8 mouse cellular contexts compared by ENCODE assay signal in the genomic region with DNA sequence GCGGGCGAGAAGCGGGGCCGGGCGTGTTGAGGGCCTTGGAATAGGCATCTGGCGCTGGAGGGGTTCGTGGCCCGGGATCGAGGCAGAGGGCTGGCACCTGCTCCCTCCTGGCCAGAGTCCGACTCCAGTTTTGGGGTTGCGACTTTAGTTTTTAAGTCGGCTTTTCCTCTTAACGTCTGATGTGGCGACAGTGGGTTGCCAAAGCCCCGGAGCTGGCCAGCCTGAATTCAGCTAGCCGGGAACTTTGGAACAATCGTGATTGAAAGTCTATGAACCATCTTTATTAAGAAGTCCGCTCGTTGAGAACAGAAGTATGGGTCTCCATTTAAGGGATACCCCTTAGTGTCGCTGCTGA. TPM values are rescaled to one million over a fixed set of nuclear protein-coding genes. Genes with fewer than 3 reads are reported as not detected.
DNase-seq lines count a peak whose midpoint lies in the region; ATAC-seq and TF ChIP-seq lines count a peak whose summit lies in the region.

No protein-coding gene starts in this region.

- WGBS in heart, embryonic 12.5 days: 3% methylated on average over 20 of the region's 20 CpGs
- under 1% methylated on average over 20 of the region's 20 CpGs for WGBS in forebrain, embryonic 15.5 days
- WGBS in liver, embryonic 16.5 days (ENCODE audit: insufficient replicate concordance): under 1% methylated on average over 20 of the region's 20 CpGs

- peak overlapping the region; percentile 32; the same call in 1 of the 2 replicates for H3K27ac ChIP-seq in heart, embryonic 12.5 days (ENCODE audit: poor library complexity, severe bottlenecking)
- peak overlapping the region; percentile 62 for H3K27ac ChIP-seq in forebrain, embryonic 15.5 days (replicated peaks)
- H3K27ac ChIP-seq in liver, embryonic 16.5 days (ENCODE audit: low read length): peak overlapping the region; percentile 99

- H3K4me3 ChIP-seq in heart, embryonic 12.5 days: peak overlapping the region; percentile 81
- H3K4me3 ChIP-seq in E14TG2a.4 (replicated peaks; ENCODE audit: low read length): peak overlapping the region; percentile 98
- peak overlapping the region; percentile 80 for H3K4me3 ChIP-seq in forebrain, embryonic 15.5 days
- H3K4me3 ChIP-seq in liver, embryonic 16.5 days (ENCODE audit: low read depth, low read length): peak overlapping the region; percentile 98

- DNase-seq in heart, postnatal 14 days: no peak
- no peak for DNase-seq in embryo, embryonic 10.5 days (ENCODE audit: low spot score)
- DNase-seq in urinary bladder, adult 18-20 months (ENCODE audit: low spot score in 2 of 2): no peak
- DNase-seq in thymus, postnatal 25 days: no peak

- H3K9me3 ChIP-seq in heart, embryonic 12.5 days (replicated peaks): no peaks in the 10 kb centered on the region
- H3K9me3 ChIP-seq in E14TG2a.4 (ENCODE audit: low read length): no peaks in the 10 kb centered on the region
- no peaks in the 10 kb centered on the region for H3K9me3 ChIP-seq in forebrain, embryonic 15.5 days
- no peaks in the 10 kb centered on the region for H3K9me3 ChIP-seq in liver, embryonic 16.5 days (replicated peaks; ENCODE audit: control insufficient read depth, low read length)

- H3K9ac ChIP-seq in heart, embryonic 12.5 days: peak overlapping the region; percentile 91
- peak overlapping the region; percentile 75 for H3K9ac ChIP-seq in forebrain, embryonic 15.5 days (replicated peaks)
- H3K9ac ChIP-seq in liver, embryonic 16.5 days (ENCODE audit: low read depth, low read length): peak overlapping the region; percentile 93

- intact Hi-C loops in heart, postnatal 14 days (cut with DNase I): no loop called here

- peak overlapping the region; percentile 94 for H3K4me2 ChIP-seq in heart, embryonic 12.5 days
- peak overlapping the region; percentile 97 for H3K4me2 ChIP-seq in forebrain, embryonic 15.5 days (replicated peaks)
- H3K4me2 ChIP-seq in liver, embryonic 16.5 days (ENCODE audit: low read depth, low read length): peak overlapping the region; percentile 87

- peaks cover 9% of the 10 kb centered on the region; the same call in 1 of the 2 replicates for H3K27me3 ChIP-seq in heart, embryonic 12.5 days (replicated peaks)
- H3K27me3 ChIP-seq in E14TG2a.4 (ENCODE audit: insufficient read depth, low read length): peaks cover 10% of the 10 kb centered on the region
- H3K27me3 ChIP-seq in forebrain, embryonic 15.5 days: no peaks in the 10 kb centered on the region
- no peaks in the 10 kb centered on the region for H3K27me3 ChIP-seq in liver, embryonic 16.5 days (ENCODE audit: control insufficient read depth, insufficient read depth, low read depth, low read length)

- H3K36me3 ChIP-seq in heart, embryonic 12.5 days: peaks cover 14% of the 10 kb centered on the region
- peaks cover 32% of the 10 kb centered on the region for H3K36me3 ChIP-seq in E14TG2a.4 (ENCODE audit: insufficient read depth, low read length)
- peaks cover 11% of the 10 kb centered on the region for H3K36me3 ChIP-seq in forebrain, embryonic 15.5 days
- H3K36me3 ChIP-seq in liver, embryonic 16.5 days (ENCODE audit: control insufficient read depth, insufficient read depth): peaks cover 25% of the 10 kb centered on the region

- no peak for ATAC-seq in heart, embryonic 12.5 days (ENCODE audit: insufficient number of reproducible peaks, low FRiP score)
- no peak for ATAC-seq in forebrain, embryonic 15.5 days (replicated peaks)
- no peak for ATAC-seq in liver, embryonic 16.5 days (ENCODE audit: low read depth)

- TF ChIP-seq CTCF in E14TG2a.4 (conservative IDR thresholded peaks at IDR 0.05; ENCODE audit: low read length): no peak

- peaks cover 15% of the 10 kb centered on the region for H3K4me1 ChIP-seq in heart, embryonic 12.5 days (replicated peaks)
- H3K4me1 ChIP-seq in E14TG2a.4 (replicated peaks; ENCODE audit: low read depth, low read length): peaks cover 21% of the 10 kb centered on the region
- H3K4me1 ChIP-seq in forebrain, embryonic 15.5 days: peaks cover 27% of the 10 kb centered on the region
- peaks cover 15% of the 10 kb centered on the region for H3K4me1 ChIP-seq in liver, embryonic 16.5 days (ENCODE audit: control insufficient read depth, low read depth, low read length)

RNA-seq across cellular contexts. Expression of gene Fahd1, which starts 0.6 kb away (rescaled TPM):
- polyA plus RNA-seq in heart, embryonic 12.5 days (2016; fragmentation: Nextera tagmentation; extraction: Ambion mirVana): 36.5 TPM in 2 replicates
- 10 to 100 TPM; 70.8 to 78.1 TPM for total RNA-seq in heart, postnatal 14 days (2021)
- polyA plus RNA-seq in forebrain, embryonic 15.5 days (2015; fragmentation: Nextera tagmentation; extraction: Ambion mirVana): 16.0 and 16.8 TPM in 2 replicates
- 46.3 and 47.3 TPM in 2 replicates for polyA plus RNA-seq in liver, embryonic 16.5 days (2015; fragmentation: Nextera tagmentation; extraction: Ambion mirVana)

RNA-seq across cellular contexts. Expression of gene Hagh, which starts 10.8 kb away (rescaled TPM):
- 39.9 and 41.2 TPM in 2 replicates for polyA plus RNA-seq in heart, embryonic 12.5 days (2016; fragmentation: Nextera tagmentation; extraction: Ambion mirVana)
- total RNA-seq in heart, postnatal 14 days (2021): 100 to 1,000 TPM; 109 to 122 TPM
- 45.1 and 45.7 TPM in 2 replicates for polyA plus RNA-seq in forebrain, embryonic 15.5 days (2015; fragmentation: Nextera tagmentation; extraction: Ambion mirVana)
- polyA plus RNA-seq in liver, embryonic 16.5 days (2015; fragmentation: Nextera tagmentation; extraction: Ambion mirVana): 124 and 125 TPM in 2 replicates

RNA-seq across cellular contexts. Expression of gene Igfals, which starts 15.0 kb away (rescaled TPM):
- 0.12 and 0.24 TPM in 2 replicates for polyA plus RNA-seq in heart, embryonic 12.5 days (2016; fragmentation: Nextera tagmentation; extraction: Ambion mirVana)
- 1 to 10 TPM; 8.3 to 8.4 TPM for total RNA-seq in heart, postnatal 14 days (2021)
- 0.11 TPM in 1 of 2 replicates, not detected in the other for polyA plus RNA-seq in forebrain, embryonic 15.5 days (2015; fragmentation: Nextera tagmentation; extraction: Ambion mirVana)
- 11.0 and 11.7 TPM in 2 replicates for polyA plus RNA-seq in liver, embryonic 16.5 days (2015; fragmentation: Nextera tagmentation; extraction: Ambion mirVana)

RNA-seq across cellular contexts. Expression of gene Nubp2, which starts 35.4 kb away (rescaled TPM):
- polyA plus RNA-seq in heart, embryonic 12.5 days (2016; fragmentation: Nextera tagmentation; extraction: Ambion mirVana): 31.9 and 33.1 TPM in 2 replicates
- total RNA-seq in heart, postnatal 14 days (2021): 10 to 100 TPM; 19.9 to 21.8 TPM
- 73.2 and 74.2 TPM in 2 replicates for polyA plus RNA-seq in forebrain, embryonic 15.5 days (2015; fragmentation: Nextera tagmentation; extraction: Ambion mirVana)
- 53.2 and 55.5 TPM in 2 replicates for polyA plus RNA-seq in liver, embryonic 16.5 days (2015; fragmentation: Nextera tagmentation; extraction: Ambion mirVana)

RNA-seq across cellular contexts. Expression of gene Spsb3, which starts 35.7 kb away (rescaled TPM):
- 25.7 and 28.3 TPM in 2 replicates for polyA plus RNA-seq in heart, embryonic 12.5 days (2016; fragmentation: Nextera tagmentation; extraction: Ambion mirVana)
- total RNA-seq in heart, postnatal 14 days (2021): 10 to 100 TPM; 32.4 to 39.3 TPM
- polyA plus RNA-seq in forebrain, embryonic 15.5 days (2015; fragmentation: Nextera tagmentation; extraction: Ambion mirVana): 81.5 and 82.5 TPM in 2 replicates
- polyA plus RNA-seq in liver, embryonic 16.5 days (2015; fragmentation: Nextera tagmentation; extraction: Ambion mirVana): 38.9 and 40.3 TPM in 2 replicates

Comparison
In these comparisons a context has a peak if more than half of its experiments do, and no peak if none do; other contexts are left out.
1. H3K27ac ChIP-seq: peak in every context shown above with its lines; median percentile 99 in liver, embryonic 16.5 days; 62 in forebrain, embryonic 15.5 days; 32 in heart, embryonic 12.5 days.